In genomic region chr6:52987391-52987790, GRCm38 (mm10) we compare ENCODE assay signal across 8 mouse cellular contexts.
A peak's percentile ranks its signal among the peaks of the same experiment; 100 is the strongest.
DNase-seq lines count a peak whose midpoint lies in the region; TF ChIP-seq lines count a peak whose summit lies in the region.
"Had no signal": no experiment of that assay in that cellular context is flagged by ENCODE, and none has a peak within 500 bp of the region (broad histone marks: within the 10 kb centered on the region; RNA-seq: fewer than 3 reads in every experiment).

No protein-coding gene starts in this region.

- no peak for TF ChIP-seq POLR2A in MEL (IDR thresholded peaks at IDR 0.05; ENCODE audit: control insufficient read depth in 1 of 2, insufficient read depth in 1 of 2, low read depth in 1 of 2, low read length in 2 of 2, poor library complexity in 1 of 2)

- no peaks in the 10 kb centered on the region for H3K79me2 ChIP-seq in MEL (ENCODE audit: control insufficient read depth, insufficient read depth, low read length, poor library complexity)

- H3K9me3 ChIP-seq in MEL (replicated peaks; ENCODE audit: insufficient read depth, low read length), result no peaks in the 10 kb centered on the region

- TF ChIP-seq EP300 in MEL (IDR thresholded peaks at IDR 0.05; ENCODE audit: low read depth in 1 of 2, low read length in 2 of 2), result no peak

- no peak overlapping the region for H3K4me3 ChIP-seq in MEL (ENCODE audit: control insufficient read depth in 1 of 2, insufficient read depth in 1 of 2, low read depth in 2 of 2, low read length in 2 of 2)

- no peaks in the 10 kb centered on the region for H3K27me3 ChIP-seq in MEL (ENCODE audit: control insufficient read depth in 1 of 2, insufficient read depth in 2 of 2, low read length in 2 of 2)

- H3K4me1 ChIP-seq in MEL (ENCODE audit: control insufficient read depth in 1 of 2, insufficient read depth in 2 of 2, low read length in 2 of 2), result no peaks in the 10 kb centered on the region

- peak; percentile 56 to 65 (median 60) for TF ChIP-seq CTCF in MEL (IDR thresholded peaks at IDR 0.05 in 2 of 3, conservative IDR thresholded peaks at IDR 0.05 in 1 of 3; ENCODE audit: control insufficient read depth in 1 of 3, insufficient read depth in 1 of 3, low read depth in 2 of 3, low read length in 3 of 3, poor library complexity in 1 of 3, severe bottlenecking in 1 of 3)

- TF ChIP-seq RAD21 in MEL (IDR thresholded peaks at IDR 0.05; ENCODE audit: low read depth, low read length), result peak; percentile 47

- H3K27ac ChIP-seq in MEL (ENCODE audit: control insufficient read depth, low read depth, low read length), result no peak overlapping the region
- H3K27ac ChIP-seq: macrophage had no signal

- H3K9ac ChIP-seq in MEL (ENCODE audit: control insufficient read depth, low read depth, low read length, poor library complexity, severe bottlenecking), result no peak overlapping the region

- DNase-seq in kidney, adult 9 months, result peak; percentile 47
- no peak for DNase-seq in kidney, adult 18-20 months
- peak; percentile 53 for DNase-seq in CD4-positive helper T cell, adult 2 months (ENCODE audit: low read depth, low spot score)
- DNase-seq in MEL (ENCODE audit: low read depth, low spot score), result peak; percentile 34
- DNase-seq in embryo, embryonic 11 days, result peak; percentile 78
- peak; percentile 63 for DNase-seq in lung, postnatal 10 days
- no peak for DNase-seq in right cerebral cortex, postnatal 4 days

- H3K36me3 ChIP-seq in MEL (ENCODE audit: control insufficient read depth in 1 of 2, insufficient read depth in 2 of 2, low read length in 2 of 2), result no peaks in the 10 kb centered on the region

TF ChIP-seq in MEL, 35 proteins besides CTCF, POLR2A, EP300 and RAD21:
- 0 out of 2 replicates have a peak, but pooled peaks have one; percentile 22 for TF ChIP-seq ZC3H11A (IDR thresholded peaks at IDR 0.05; ENCODE audit: low read depth, low read length)
- no peak for TF ChIP-seq MAFK (IDR thresholded peaks at IDR 0.05; ENCODE audit: borderline replicate concordance, low read depth, low read length)
- peak; percentile 45 for TF ChIP-seq SMC3 (IDR thresholded peaks at IDR 0.05; ENCODE audit: low read depth, low read length)

Comparison
In these comparisons a context has a peak if more than half of its experiments do, and no peak if none do; other contexts are left out.
1. DNase-seq: peak in kidney, adult 9 months (single experiment), CD4-positive helper T cell, adult 2 months (single experiment), MEL (single experiment), embryo, embryonic 11 days (single experiment) and lung, postnatal 10 days (single experiment); none in kidney, adult 18-20 months (single experiment) and right cerebral cortex, postnatal 4 days (single experiment).